Mouse (Mus musculus) hindbrain, embryonic 12.5 days (tissue): ENCODE measurements at regions not wholly inside any gene's neighbourhood (a gene's known extent, or its start where the extent isn't known, plus 50 kb on each side); places are given as distances from the start of the nearest gene placed in this dataset.

ENCODE experiments used
- ATAC-seq: fragments of 200-750 bp; cut with Nextera tagmentation; 2 replicates; pipeline ENCODE4 v1.8.0; 2017; ENCODE audit warnings: moderate TSS enrichment; ENCODE audit not compliant: low FRiP score
- H3K27ac ChIP-seq: fragments of 300-500 bp; sonication (generic); 2 replicates; pipeline ENCODE4 v1.5.1; 2016; ENCODE audit warnings: mild to moderate bottlenecking
- H3K27me3 ChIP-seq: fragments of 300-500 bp; sonication (generic); 2 replicates; pipeline ENCODE4 v1.6.1; 2016; ENCODE audit warnings: mild to moderate bottlenecking
- H3K36me3 ChIP-seq: fragments of 300-500 bp; sonication (generic); 2 replicates; pipeline ENCODE4 v1.6.1; 2016; ENCODE audit warnings: mild to moderate bottlenecking
- H3K4me1 ChIP-seq: fragments of 300-500 bp; sonication (generic); 2 replicates; pipeline ENCODE4 v1.6.1; 2016
- H3K4me2 ChIP-seq: fragments of 300-500 bp; sonication (generic); replicated peaks from 2 replicates; pipeline ENCODE4 v1.6.1; 2016; ENCODE audit warnings: mild to moderate bottlenecking
- H3K4me3 ChIP-seq: fragments of 300-500 bp; sonication (generic); 2 replicates; pipeline ENCODE4 v1.5.1; 2016; ENCODE audit warnings: mild to moderate bottlenecking
- H3K9ac ChIP-seq: fragments of 300-500 bp; sonication (generic); 2 replicates; pipeline ENCODE4 v1.6.1; 2016; ENCODE audit warnings: mild to moderate bottlenecking, moderate library complexity
- H3K9me3 ChIP-seq: fragments of 300-500 bp; sonication (generic); replicated peaks from 2 replicates; pipeline ENCODE4 v1.6.1; 2016; ENCODE audit warnings: mild to moderate bottlenecking
- WGBS: fragments of 180-500 bp; shearing (Covaris S2); methylation state at CpG from one replicate; pipeline ENCODE4 v1.1.7; 2016; 5-methylcytosine and 5-hydroxymethylcytosine counted together

DNA sequence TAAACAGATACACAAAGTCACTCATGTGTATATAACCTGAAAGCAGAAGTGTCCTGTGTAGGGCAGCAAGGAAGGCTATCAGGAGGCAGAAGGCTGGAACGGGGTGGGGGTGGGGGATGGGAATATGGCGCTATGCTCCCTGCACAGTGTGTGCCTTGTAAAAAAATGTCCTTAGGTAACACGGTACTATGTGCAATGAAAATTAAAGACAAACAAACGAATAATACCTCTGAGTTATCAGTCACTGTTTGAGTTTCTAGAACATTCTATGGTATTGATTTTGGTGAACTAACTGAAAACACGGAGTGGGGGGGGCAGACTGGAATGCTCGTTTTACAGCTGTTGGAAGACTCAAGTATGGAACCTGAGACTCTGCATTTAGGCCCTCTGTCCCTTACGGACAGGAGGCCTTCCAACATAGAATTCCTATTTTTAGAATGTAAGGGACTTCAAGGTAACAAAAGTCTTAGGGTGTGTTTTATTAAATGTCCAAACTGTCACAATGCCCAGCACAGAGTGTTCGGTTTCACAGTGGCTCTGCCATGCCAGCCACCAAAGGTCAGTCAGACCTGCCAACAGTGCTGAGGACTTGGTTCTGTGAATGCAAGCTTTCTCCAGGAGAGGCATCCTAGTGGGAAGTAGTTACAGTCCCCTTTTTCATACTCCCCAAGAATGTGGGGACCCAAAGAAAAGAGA, 240.6 kb downstream of the Ano6 start:
- no peaks in the 10 kb centered on the region for H3K4me1 ChIP-seq
- H3K9me3 ChIP-seq, result no peaks in the 10 kb centered on the region
- WGBS, result 84% methylated on average over 8 of the region's 8 CpGs
- no peaks in the 10 kb centered on the region for H3K36me3 ChIP-seq
- no peaks in the 10 kb centered on the region for H3K27me3 ChIP-seq
- H3K4me3 ChIP-seq, result no peak overlapping the region
- no peak overlapping the region for H3K9ac ChIP-seq
- no peak for ATAC-seq
- no peak overlapping the region for H3K4me2 ChIP-seq
- no peak overlapping the region for H3K27ac ChIP-seq

DNA sequence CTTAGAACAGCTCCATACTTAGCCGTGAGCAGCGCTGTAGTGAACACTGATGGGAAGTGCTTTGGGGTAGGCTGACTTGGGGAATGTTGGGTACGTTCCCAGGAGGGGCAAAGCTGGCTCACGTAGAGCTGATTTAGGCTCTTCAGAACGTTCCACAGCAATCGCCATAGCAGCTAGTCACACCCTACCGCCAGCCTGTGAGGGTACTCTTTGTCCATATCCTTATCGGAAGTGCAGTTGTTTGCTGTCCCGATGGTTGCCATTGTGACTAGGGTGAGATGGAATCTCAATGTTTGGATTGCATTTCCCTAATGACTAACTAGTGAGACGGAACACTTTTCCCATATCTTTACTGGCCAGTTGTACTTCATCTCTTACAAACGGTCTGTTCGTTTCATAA, 244.6 kb downstream of the Ano6 start:
- H3K4me3 ChIP-seq, result no peak overlapping the region
- H3K4me2 ChIP-seq, result no peak overlapping the region
- WGBS, result 71% methylated on average over 12 of the region's 12 CpGs
- no peaks in the 10 kb centered on the region for H3K4me1 ChIP-seq
- H3K27me3 ChIP-seq, result no peaks in the 10 kb centered on the region
- H3K9ac ChIP-seq, result no peak overlapping the region
- H3K9me3 ChIP-seq, result no peaks in the 10 kb centered on the region
- no peak overlapping the region for H3K27ac ChIP-seq
- ATAC-seq, result no peak
- no peaks in the 10 kb centered on the region for H3K36me3 ChIP-seq

DNA sequence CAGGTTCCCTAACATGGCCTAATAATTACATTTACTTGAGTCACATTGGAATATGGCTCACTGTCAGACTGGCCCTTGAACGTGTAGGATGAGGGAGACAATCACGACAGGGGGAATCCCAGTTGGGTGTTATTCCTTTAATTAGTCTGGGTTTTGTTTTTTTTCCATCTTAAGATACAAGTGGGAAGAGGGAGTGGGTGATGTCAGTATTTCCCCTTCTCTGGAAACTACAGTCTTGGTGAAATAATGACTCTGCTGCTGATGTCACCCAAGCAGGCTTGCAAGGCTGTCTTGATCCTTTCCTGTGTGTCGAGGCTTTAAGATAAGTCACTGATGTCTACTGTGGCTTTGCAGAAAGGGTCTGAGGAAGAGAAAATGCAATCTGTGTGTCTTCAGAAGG, 241.8 kb upstream of the Arid2 start:
- no peaks in the 10 kb centered on the region for H3K36me3 ChIP-seq
- H3K9ac ChIP-seq, result no peak overlapping the region
- H3K27ac ChIP-seq, result no peak overlapping the region
- 82% methylated on average over 3 of the region's 3 CpGs for WGBS
- H3K9me3 ChIP-seq, result no peaks in the 10 kb centered on the region
- H3K27me3 ChIP-seq, result no peaks in the 10 kb centered on the region
- no peak overlapping the region for H3K4me3 ChIP-seq
- no peak for ATAC-seq
- H3K4me1 ChIP-seq, result no peaks in the 10 kb centered on the region
- no peak overlapping the region for H3K4me2 ChIP-seq

GRCm38 (mm10) chr15:96046651-96047050, 240.7 kb upstream of the Arid2 start:
- no peak for ATAC-seq
- Histone ChIP-seq H3K9ac (no peak overlapping the region), H3K4me2 (no peak overlapping the region), H3K4me1 (no peaks in the 10 kb centered on the region), H3K27ac (no peak overlapping the region), H3K9me3 (no peaks in the 10 kb centered on the region), H3K36me3 (no peaks in the 10 kb centered on the region), H3K27me3 (no peaks in the 10 kb centered on the region), H3K4me3 (no peak overlapping the region)
- WGBS, result 73% methylated on average over 5 of the region's 5 CpGs

DNA sequence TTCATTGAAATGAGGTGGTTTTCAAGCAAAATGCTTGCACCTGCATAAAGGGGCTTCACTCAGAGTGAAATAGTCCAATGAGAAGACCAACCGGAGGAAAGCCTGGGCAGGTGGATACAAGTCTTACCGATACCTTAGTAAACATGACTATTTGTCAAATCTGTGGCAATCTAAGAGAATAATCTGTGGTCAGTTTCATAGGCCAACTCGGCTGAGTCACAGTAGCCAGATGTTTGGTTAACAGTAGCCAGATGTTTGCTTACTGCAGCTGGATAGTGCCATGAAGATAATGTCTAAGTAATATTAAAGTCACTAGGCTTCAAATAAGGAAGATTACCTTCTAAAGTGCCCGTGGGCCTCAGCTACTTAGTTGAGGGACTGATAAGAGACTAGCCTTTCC, 236.9 kb upstream of the Arid2 start:
- ATAC-seq, result no peak

DNA sequence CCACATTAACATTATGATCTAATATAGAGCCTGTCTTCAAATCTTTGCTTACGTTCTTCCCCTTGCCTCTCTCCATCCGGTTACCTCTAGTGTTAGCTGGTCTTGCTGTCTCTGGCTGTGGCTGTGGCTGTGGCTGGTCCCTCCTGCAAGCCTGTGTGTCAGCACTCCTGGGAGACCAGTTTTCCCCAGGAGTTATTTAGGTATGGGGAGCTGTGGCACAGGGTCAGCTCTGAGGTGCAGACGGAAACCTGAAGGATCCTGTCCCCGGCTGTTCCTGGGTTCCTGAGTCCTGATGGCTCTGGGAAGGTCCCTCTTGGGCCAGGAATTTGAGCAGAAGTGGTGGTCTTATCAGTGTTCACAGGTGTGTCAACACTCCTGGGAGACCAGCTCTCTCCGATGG, 234.7 kb upstream of the Arid2 start:
- 88% methylated on average over 5 of the region's 5 CpGs for WGBS
- ATAC-seq, result no peak

More for the DNA sequence above, 236.9 kb upstream of the Arid2 start:
- no peaks in the 10 kb centered on the region for H3K36me3 ChIP-seq
- H3K4me2 ChIP-seq, result no peak overlapping the region
- H3K9ac ChIP-seq, result no peak overlapping the region
- no peaks in the 10 kb centered on the region for H3K27me3 ChIP-seq
- 89% methylated on average over 4 of the region's 4 CpGs for WGBS
- no peak overlapping the region for H3K27ac ChIP-seq
- no peak overlapping the region for H3K4me3 ChIP-seq
- H3K4me1 ChIP-seq, result no peaks in the 10 kb centered on the region
- H3K9me3 ChIP-seq, result 0 out of 2 replicates have a peak, but pooled peaks cover 3% of the 10 kb centered on the region

GRCm38 (mm10) chr15:96055361-96055760, 232.0 kb upstream of the Arid2 start:
- no peak overlapping the region for H3K9ac ChIP-seq
- no peak overlapping the region for H3K27ac ChIP-seq
- 0 out of 2 replicates have a peak, but pooled peaks cover 3% of the 10 kb centered on the region for H3K9me3 ChIP-seq
- H3K4me3 ChIP-seq, result no peak overlapping the region
- 60% methylated on average over 10 of the region's 10 CpGs for WGBS
- H3K27me3 ChIP-seq, result no peaks in the 10 kb centered on the region
- no peaks in the 10 kb centered on the region for H3K36me3 ChIP-seq
- H3K4me1 ChIP-seq, result no peaks in the 10 kb centered on the region
- ATAC-seq, result no peak
- 0 out of 2 replicates have a peak overlapping the region, but pooled peaks have one; percentile 0 for H3K4me2 ChIP-seq

More for the DNA sequence above, 234.7 kb upstream of the Arid2 start:
- Histone ChIP-seq H3K27ac (no peak overlapping the region), H3K4me1 (no peaks in the 10 kb centered on the region), H3K27me3 (no peaks in the 10 kb centered on the region), H3K4me2 (no peak overlapping the region), H3K36me3 (no peaks in the 10 kb centered on the region), H3K4me3 (no peak overlapping the region), H3K9ac (no peak overlapping the region), H3K9me3 (0 out of 2 replicates have a peak, but pooled peaks cover 3% of the 10 kb centered on the region)

DNA sequence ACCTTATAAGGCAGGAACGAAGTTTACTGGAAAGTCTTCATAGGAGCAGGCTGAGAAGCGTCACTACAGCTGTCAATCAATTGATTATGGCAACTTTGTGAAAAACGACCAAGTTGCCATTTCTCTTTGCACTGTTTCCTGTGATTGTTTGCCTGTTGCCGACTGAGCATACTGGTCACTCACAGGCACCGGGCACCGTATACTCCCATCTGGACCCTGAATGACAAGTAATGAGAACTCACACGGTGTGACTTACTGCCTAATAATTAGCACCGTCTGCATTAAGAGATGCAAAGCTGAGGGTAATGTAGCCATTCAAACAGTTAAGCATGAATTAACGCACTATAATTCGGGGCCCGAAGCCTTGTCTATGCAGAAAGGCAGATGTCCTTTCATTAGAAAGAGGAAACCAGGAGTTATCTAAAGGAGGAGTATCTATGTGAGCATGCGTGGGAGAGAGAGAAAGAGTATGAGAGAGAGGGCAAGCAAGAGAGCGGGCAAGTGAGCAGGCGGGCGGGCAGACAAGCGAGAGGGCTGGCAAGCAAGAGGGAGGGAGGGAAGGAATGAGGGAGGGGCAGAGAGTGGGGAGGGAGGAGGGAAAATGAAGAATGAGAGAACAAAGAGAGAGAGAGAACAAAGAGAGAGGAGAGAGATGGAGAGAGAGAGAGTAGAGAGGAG, 231.4 kb upstream of the Arid2 start:
- H3K36me3 ChIP-seq, result no peaks in the 10 kb centered on the region

GRCm38 (mm10) chr15:96059623-96060022, 227.7 kb upstream of the Arid2 start:
- Histone ChIP-seq H3K4me1 (no peaks in the 10 kb centered on the region), H3K4me2 (no peak overlapping the region), H3K36me3 (no peaks in the 10 kb centered on the region), H3K4me3 (no peak overlapping the region), H3K27me3 (no peaks in the 10 kb centered on the region), H3K27ac (no peak overlapping the region), H3K9ac (no peak overlapping the region), H3K9me3 (no peaks in the 10 kb centered on the region)
- ATAC-seq, result no peak
- 73% methylated on average over 3 of the region's 3 CpGs for WGBS

More for the DNA sequence above, 231.4 kb upstream of the Arid2 start:
- Histone ChIP-seq H3K27ac (no peak overlapping the region), H3K4me2 (0 out of 2 replicates have a peak overlapping the region, but pooled peaks have one; percentile 0), H3K4me3 (no peak overlapping the region), H3K9ac (no peak overlapping the region), H3K27me3 (no peaks in the 10 kb centered on the region), H3K9me3 (0 out of 2 replicates have a peak, but pooled peaks cover 3% of the 10 kb centered on the region), H3K4me1 (no peaks in the 10 kb centered on the region)
- 69% methylated on average over 16 of the region's 16 CpGs for WGBS
- ATAC-seq, result no peak

- Histone ChIP-seq H3K4me3 (no peak overlapping the region), H3K27ac (no peak overlapping the region), H3K27me3 (no peaks in the 10 kb centered on the region), H3K4me1 (no peaks in the 10 kb centered on the region), H3K36me3 (no peaks in the 10 kb centered on the region), H3K9me3 (no peaks in the 10 kb centered on the region), H3K9ac (no peak overlapping the region), H3K4me2 (no peak overlapping the region)
- no peak for ATAC-seq
- WGBS, result 75% methylated on average over 11 of the region's 11 CpGs
These were observed 222.7 kb upstream of the Arid2 start for GRCm38 (mm10) chr15:96064499-96065217.

- no peak overlapping the region for H3K9ac ChIP-seq
- H3K36me3 ChIP-seq, result no peaks in the 10 kb centered on the region
- no peak overlapping the region for H3K4me3 ChIP-seq
- H3K4me2 ChIP-seq, result no peak overlapping the region
- 79% methylated on average over 9 of the region's 9 CpGs for WGBS
- no peaks in the 10 kb centered on the region for H3K9me3 ChIP-seq
- no peaks in the 10 kb centered on the region for H3K4me1 ChIP-seq
- no peak overlapping the region for H3K27ac ChIP-seq
- no peak for ATAC-seq
- no peaks in the 10 kb centered on the region for H3K27me3 ChIP-seq
These were observed 211.7 kb upstream of the Arid2 start for GRCm38 (mm10) chr15:96075615-96076014.

GRCm38 (mm10) chr15:96077756-96078155, 209.6 kb upstream of the Arid2 start:
- Histone ChIP-seq H3K4me1 (peaks cover 6% of the 10 kb centered on the region; the same call in 1 of the 2 replicates), H3K4me3 (no peak overlapping the region), H3K27me3 (no peaks in the 10 kb centered on the region), H3K36me3 (no peaks in the 10 kb centered on the region), H3K9ac (no peak overlapping the region), H3K9me3 (no peaks in the 10 kb centered on the region), H3K4me2 (no peak overlapping the region), H3K27ac (no peak overlapping the region)
- ATAC-seq, result no peak
- 78% methylated on average over 5 of the region's 5 CpGs for WGBS
